Mouse (Mus musculus): ENCODE measurements around the gene Nfkb1. TPM values are rescaled to one million over a fixed set of nuclear protein-coding genes. Genes with fewer than 3 reads are reported as not detected.

The Nfkb1 gene
- polyA plus RNA-seq, 1 experiment from 2014 or later, result 16.0 TPM

DNA sequence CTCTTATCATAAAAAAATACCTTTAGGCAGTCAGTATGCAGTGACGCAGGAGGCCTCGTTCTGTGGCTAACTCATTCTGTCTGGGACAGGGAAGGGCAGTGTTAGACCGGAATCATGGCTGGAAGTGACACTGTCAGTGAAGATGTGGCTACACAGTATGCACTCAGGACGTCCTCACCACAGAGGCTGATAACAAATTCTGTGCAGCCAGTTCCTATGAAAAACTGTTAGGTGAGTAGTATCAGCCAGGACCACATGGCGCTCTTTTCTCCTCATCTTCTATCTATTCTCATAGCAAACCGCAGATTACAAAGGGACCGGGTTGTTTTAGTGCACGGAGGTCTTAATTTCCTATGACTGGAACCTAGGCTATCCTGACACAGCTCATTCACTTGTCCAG is 4.9 kb upstream of the Nfkb1 start:
- 63% methylated on average over 8 of the region's 8 CpGs for WGBS

DNA sequence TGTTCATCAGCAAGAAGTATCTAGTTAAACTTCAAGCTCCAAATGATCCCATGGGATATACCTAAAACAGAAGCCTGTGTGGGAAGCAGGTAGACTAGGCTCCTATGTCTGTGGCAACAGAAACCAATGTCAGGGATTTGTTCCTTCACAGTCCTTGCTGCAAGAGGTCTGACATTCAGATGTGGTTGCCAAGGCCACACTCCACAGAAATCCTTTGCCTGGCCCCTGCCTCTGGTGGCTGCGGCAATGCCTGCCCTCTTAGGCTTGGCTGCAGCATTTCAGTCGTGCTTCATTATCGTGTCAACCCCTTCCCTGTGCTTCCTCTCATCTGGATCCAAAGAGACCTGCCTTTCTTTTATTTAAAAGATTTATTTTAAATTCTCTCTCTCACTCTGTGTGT is 1.7 kb upstream of the Nfkb1 start:
- H3K4me1 ChIP-seq, result peaks cover 43% of the 10 kb centered on the region
- no peak for ATAC-seq (ENCODE audit: low FRiP score, low read depth)
- WGBS, result 37% methylated on average over 3 of the region's 3 CpGs

More for the DNA sequence above, 4.9 kb upstream of the Nfkb1 start:
- Histone ChIP-seq H3K36me3 (no peaks in the 10 kb centered on the region), H3K27me3 (peaks cover 20% of the 10 kb centered on the region), H3K4me2 (replicated peaks) (no peak overlapping the region), H3K9me3 (no peaks in the 10 kb centered on the region), H3K27ac (no peak overlapping the region), H3K4me3 (no peak overlapping the region), H3K4me1 (peaks cover 32% of the 10 kb centered on the region), H3K9ac (no peak overlapping the region)
- ATAC-seq (ENCODE audit: low FRiP score, low read depth), result no peak

DNA sequence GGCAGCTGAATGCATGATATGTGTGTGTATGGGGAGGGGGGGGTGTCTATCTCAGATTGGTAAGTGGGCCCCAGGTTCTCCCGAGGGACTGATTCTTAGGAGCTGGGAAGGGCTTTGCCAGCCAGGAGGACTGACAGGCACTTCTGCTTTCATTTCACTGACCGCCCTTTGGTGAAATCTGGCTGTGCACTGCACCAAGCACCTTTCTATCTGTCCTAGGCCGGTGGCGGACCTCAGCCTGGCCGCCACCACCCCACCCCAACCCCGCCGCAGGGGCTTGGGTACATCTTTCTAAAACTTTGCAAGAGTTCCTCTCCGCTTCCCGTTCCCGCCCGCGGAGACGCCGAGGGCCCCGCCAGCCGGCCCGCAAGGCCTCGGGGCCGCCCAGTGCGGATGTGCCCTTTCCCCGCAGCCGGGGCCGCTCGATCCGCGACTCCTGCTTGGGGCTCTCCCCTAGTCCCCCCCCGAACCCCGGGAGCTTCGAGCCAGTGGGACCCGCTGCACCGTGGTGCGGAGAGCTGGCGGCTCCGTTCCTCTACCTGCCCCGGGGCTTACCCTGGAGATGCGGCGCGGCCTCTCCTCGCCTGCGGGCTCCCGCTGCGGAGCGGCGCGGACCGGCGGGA is 668 bp downstream of the Nfkb1 start:
- Histone ChIP-seq H3K4me1 (peaks cover 45% of the 10 kb centered on the region), H3K27ac (peak overlapping the region; percentile 90), H3K36me3 (no peaks in the 10 kb centered on the region), H3K4me3 (peak overlapping the region; percentile 85), H3K9me3 (no peaks in the 10 kb centered on the region), H3K9ac (peak overlapping the region; percentile 96), H3K4me2 (replicated peaks) (peak overlapping the region; percentile 80), H3K27me3 (peaks cover 15% of the 10 kb centered on the region)
- peak; percentile 68 for ATAC-seq (ENCODE audit: low FRiP score, low read depth)
- under 1% methylated on average over 37 of the region's 47 CpGs for WGBS

More for the DNA sequence above, 1.7 kb upstream of the Nfkb1 start:
- H3K4me2 ChIP-seq (replicated peaks), result no peak overlapping the region
- no peaks in the 10 kb centered on the region for H3K36me3 ChIP-seq
- H3K9ac ChIP-seq, result no peak overlapping the region
- H3K27me3 ChIP-seq, result peaks cover 17% of the 10 kb centered on the region
- H3K9me3 ChIP-seq, result no peaks in the 10 kb centered on the region
- no peak overlapping the region for H3K27ac ChIP-seq
- H3K4me3 ChIP-seq, result no peak overlapping the region

DNA sequence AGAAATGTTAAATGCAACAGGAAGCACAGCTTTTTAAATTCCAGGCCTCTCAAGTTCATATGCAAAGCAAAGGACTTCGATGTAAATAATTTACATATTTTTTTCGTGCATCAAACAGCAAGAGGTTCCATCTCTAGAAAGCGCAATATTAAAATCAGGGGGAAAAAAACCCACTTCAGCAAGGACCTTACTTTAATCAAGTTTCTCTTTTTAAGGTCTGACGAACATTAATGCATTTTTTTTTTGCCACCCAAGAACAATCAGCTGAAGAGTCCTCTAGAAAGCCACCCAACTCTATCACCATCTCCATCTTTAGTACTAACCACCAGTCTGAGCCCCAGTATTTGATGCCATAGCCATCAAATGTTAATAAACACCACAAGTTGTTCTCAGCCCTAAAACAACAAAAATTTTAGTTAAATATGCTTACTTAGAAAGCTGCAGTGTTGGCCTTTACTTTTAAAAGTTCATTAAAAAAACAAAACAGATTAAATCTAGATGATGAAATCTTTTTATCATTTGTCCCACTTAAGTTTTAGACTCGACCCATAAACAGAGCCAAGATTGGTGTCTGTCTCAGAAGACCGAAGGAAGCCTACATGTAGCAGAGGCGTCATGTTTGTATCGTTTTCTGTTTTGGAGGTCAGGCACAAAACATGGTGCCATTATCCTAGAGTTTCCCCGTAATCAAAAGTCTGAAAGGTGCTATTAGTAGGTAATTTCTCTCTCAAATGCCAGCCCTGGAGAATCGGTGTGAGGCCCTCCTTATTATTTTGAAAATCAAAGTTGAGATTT is 1.4 kb downstream of the Nfkb1 start:
- no peaks in the 10 kb centered on the region for H3K9me3 ChIP-seq
- no peak overlapping the region for H3K27ac ChIP-seq
- no peaks in the 10 kb centered on the region for H3K36me3 ChIP-seq
- peaks cover 45% of the 10 kb centered on the region for H3K4me1 ChIP-seq
- peak overlapping the region; percentile 80 for H3K4me2 ChIP-seq (replicated peaks)
- 37% methylated on average over 10 of the region's 10 CpGs for WGBS
- peak overlapping the region; percentile 85 for H3K4me3 ChIP-seq
- ATAC-seq (ENCODE audit: low FRiP score, low read depth), result no peak
- H3K9ac ChIP-seq, result peak overlapping the region; percentile 96
- peaks cover 12% of the 10 kb centered on the region; the same call in 1 of the 2 replicates for H3K27me3 ChIP-seq

DNA sequence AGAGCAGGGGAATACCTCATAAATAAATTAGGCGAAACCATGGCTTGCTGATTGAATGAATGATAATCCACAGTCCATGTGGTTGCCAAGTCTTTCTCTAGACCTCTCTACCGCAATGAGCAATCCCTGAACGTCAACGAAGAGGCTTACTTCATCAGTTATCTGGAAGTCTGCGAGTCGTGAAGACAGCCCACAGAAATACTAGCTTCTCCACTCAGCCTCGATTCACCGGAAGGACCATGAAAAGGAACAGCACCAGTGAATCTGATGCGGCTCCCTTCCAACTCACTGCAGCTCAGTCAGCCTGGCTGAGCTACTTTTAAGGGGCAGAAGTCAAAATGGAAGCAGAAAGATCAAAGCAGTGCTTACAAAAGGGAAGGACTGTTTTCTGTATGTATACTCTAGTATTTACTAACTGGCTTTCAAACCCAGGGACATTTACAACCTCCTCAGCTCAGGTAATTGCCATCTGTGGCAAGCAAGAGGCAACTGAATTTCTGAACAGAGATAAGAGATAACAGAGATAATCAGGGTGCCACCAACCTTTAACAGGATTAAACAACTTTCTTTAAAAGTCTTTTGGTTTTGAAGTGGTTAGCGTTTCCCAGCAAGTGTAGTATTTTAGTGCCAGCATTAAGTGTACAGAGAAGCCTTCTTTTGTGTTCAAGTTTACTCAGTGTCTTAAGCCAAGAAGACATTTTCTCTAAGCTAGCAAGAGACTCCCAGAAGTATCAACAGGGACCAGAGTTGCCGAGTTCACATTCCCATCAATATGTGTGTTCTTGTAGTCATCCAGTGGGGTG is 2.2 kb downstream of the Nfkb1 start:
- WGBS, result 30% methylated on average over 11 of the region's 11 CpGs
- Histone ChIP-seq H3K9ac (peak overlapping the region; percentile 13; the same call in 1 of the 2 replicates), H3K4me2 (replicated peaks) (peak overlapping the region; percentile 80), H3K4me3 (peak overlapping the region; percentile 85), H3K9me3 (no peaks in the 10 kb centered on the region), H3K27ac (no peak overlapping the region), H3K4me1 (peaks cover 45% of the 10 kb centered on the region), H3K27me3 (peaks cover 12% of the 10 kb centered on the region; the same call in 1 of the 2 replicates), H3K36me3 (no peaks in the 10 kb centered on the region)
- no peak for ATAC-seq (ENCODE audit: low FRiP score, low read depth)

DNA sequence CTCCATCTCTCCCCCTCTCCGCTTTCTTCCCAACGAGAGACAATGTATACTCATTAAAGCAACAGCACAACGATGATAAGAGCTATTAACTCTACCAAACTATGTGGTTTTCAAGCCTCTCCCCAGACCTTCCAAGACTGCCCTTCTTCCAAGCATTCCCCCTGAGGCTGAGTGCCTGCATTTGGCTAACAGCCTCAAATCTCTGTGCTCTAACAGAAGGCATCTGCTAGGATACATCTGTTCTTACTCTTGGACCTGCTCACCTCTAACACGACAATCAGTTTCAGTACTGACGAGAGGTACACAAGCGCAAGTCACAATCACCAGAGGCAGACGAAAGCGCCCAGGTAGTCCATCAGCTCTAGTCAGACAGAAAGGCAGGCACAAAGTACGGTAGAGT is 3.4 kb downstream of the Nfkb1 start:
- 69% methylated on average over 9 of the region's 9 CpGs for WGBS
- Histone ChIP-seq H3K27me3 (peaks cover 2% of the 10 kb centered on the region; the same call in 1 of the 2 replicates), H3K27ac (no peak overlapping the region), H3K9me3 (no peaks in the 10 kb centered on the region), H3K9ac (no peak overlapping the region), H3K36me3 (no peaks in the 10 kb centered on the region), H3K4me2 (replicated peaks) (no peak overlapping the region), H3K4me3 (no peak overlapping the region), H3K4me1 (peaks cover 46% of the 10 kb centered on the region)
- ATAC-seq (ENCODE audit: low FRiP score, low read depth), result no peak

DNA sequence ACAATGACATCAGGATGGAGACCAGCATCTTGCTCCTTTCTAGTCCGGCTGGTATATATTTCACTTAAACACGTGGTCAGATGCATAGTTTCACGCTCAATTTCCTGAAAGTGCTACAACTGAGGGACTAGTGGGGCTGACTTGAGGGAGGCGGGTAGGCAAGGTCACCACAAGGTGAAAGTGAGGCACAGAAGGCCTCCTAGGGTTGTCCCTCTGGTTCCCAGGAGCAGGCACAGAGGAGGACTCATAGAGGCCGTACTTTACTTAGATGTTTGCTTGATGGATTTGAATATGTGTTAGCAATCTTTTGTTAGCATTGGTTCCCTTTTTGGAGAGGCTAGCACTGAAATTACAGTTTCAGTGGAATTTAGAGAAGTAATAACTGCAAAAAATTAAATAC is 4.9 kb downstream of the Nfkb1 start:
- Histone ChIP-seq H3K27me3 (no peaks in the 10 kb centered on the region), H3K4me1 (peaks cover 46% of the 10 kb centered on the region), H3K36me3 (no peaks in the 10 kb centered on the region), H3K4me3 (no peak overlapping the region), H3K4me2 (replicated peaks) (no peak overlapping the region), H3K9ac (no peak overlapping the region), H3K27ac (no peak overlapping the region), H3K9me3 (no peaks in the 10 kb centered on the region)
- 45% methylated on average over 5 of the region's 5 CpGs for WGBS
- no peak for ATAC-seq (ENCODE audit: low FRiP score, low read depth)

DNA sequence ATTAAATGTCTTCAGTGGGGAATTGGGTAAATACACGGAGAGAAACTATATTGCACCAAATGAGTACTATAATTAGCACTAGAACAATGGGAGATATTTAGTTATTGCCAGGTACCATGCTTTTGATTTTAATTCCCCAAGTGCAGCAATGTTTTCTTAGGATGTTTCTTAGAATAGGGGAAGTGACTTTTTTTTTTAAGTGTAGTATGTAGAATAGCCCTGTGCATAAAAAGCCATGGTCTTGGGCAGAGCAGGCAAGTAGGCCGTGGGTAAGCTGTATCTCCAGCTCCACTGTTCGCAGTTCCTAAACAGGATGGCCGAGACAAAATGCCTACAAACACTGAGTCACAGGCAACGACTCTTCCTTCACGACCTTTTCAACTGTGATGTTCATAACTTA is 8.1 kb downstream of the Nfkb1 start:
- no peak for ATAC-seq (ENCODE audit: low FRiP score, low read depth)
- Histone ChIP-seq H3K27me3 (no peaks in the 10 kb centered on the region), H3K4me3 (no peak overlapping the region), H3K9me3 (no peaks in the 10 kb centered on the region), H3K4me1 (peaks cover 26% of the 10 kb centered on the region), H3K27ac (no peak overlapping the region), H3K36me3 (no peaks in the 10 kb centered on the region), H3K9ac (no peak overlapping the region), H3K4me2 (replicated peaks) (no peak overlapping the region)
- WGBS, result 67% methylated on average over 6 of the region's 6 CpGs

DNA sequence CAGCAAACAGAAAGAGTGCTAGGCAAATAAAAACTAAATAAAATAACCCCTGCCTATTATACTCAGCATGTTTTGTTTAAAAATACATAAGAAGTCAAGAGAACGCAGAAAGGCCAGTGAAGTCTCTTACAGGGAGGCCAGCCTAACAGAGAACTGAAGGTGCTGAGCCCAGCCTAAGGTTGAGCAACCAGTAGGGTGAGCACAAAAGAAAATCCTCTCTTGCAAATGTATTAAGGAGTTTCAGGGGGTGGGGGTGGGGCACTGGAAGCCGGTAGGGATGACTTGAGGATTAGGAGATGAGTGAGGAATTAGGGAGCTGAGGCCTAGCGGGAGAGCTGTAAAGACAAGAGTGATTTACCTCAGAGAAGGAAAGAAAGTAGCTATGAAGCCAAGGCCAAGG is 9.1 kb downstream of the Nfkb1 start:
- Histone ChIP-seq H3K9me3 (no peaks in the 10 kb centered on the region), H3K27ac (no peak overlapping the region), H3K36me3 (no peaks in the 10 kb centered on the region), H3K27me3 (no peaks in the 10 kb centered on the region), H3K9ac (no peak overlapping the region), H3K4me3 (no peak overlapping the region), H3K4me1 (peaks cover 22% of the 10 kb centered on the region), H3K4me2 (replicated peaks) (no peak overlapping the region)
- ATAC-seq (ENCODE audit: low FRiP score, low read depth), result no peak
- WGBS, result 32% methylated on average over 3 of the region's 3 CpGs

DNA sequence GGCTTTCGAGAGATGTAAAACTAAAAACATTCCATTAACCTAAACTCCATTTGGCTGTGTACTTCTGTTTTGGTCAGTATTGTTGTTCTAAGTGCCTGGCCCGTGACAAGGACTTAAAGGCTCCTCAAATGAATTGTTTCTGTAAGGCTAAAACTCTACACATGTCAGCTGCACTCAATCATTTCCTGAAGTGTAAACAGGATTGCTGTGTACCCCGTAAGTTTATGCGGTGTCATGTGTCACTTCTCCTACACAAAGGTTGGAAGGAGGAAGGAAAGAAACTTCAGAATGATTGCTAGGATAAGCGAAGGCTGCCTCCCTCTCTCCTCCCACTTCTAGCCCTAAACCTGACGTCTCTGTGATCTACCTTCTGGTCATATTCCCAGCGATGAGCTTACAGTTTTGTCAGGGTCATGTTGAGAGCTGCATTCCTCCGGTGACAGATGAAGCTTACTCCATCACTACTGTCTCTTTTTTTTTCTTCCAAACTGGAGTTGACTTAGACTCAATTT is 10.0 kb downstream of the Nfkb1 start:
- no peak for ATAC-seq (ENCODE audit: low FRiP score, low read depth)
- WGBS, result 47% methylated on average over 8 of the region's 8 CpGs
- H3K9me3 ChIP-seq, result no peaks in the 10 kb centered on the region
- H3K4me2 ChIP-seq (replicated peaks), result no peak overlapping the region
- no peak overlapping the region for H3K27ac ChIP-seq
- no peaks in the 10 kb centered on the region for H3K27me3 ChIP-seq
- H3K4me1 ChIP-seq, result peaks cover 15% of the 10 kb centered on the region
- no peak overlapping the region for H3K4me3 ChIP-seq
- no peaks in the 10 kb centered on the region for H3K36me3 ChIP-seq
- H3K9ac ChIP-seq, result no peak overlapping the region

DNA sequence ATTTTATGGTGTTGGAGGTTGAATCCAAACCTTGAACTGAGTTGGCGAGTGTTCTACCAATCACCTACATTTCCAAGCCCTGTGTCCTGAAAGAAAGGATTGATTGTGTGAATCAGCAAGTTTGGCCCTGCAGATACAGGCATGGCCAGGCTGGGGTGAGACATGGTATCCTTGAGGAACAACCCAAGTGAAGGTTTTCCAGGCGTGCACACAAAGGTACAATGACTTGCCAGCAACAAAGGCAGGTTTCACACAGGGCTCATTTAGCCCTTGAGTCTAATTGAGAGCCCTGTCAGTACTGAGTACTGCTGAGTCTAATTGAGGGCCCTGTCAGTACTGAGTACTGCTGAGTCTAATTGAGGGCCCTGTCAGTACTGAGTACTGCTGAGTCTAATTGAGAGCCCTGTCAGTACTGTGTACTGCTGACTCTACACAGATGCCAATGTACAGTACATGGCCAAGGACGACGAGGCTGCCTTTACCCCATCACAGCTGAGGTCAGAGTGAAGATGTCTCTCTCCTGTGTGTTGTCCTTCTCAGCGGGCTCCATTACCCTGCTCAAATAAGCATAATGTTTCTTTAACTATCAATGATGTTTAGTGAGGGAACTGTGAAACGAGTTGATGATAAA is 11.0 kb downstream of the Nfkb1 start:
- H3K36me3 ChIP-seq, result no peaks in the 10 kb centered on the region
- no peak overlapping the region for H3K4me2 ChIP-seq (replicated peaks)
- no peaks in the 10 kb centered on the region for H3K9me3 ChIP-seq
- ATAC-seq (ENCODE audit: low FRiP score, low read depth), result no peak
- H3K4me1 ChIP-seq, result peaks cover 13% of the 10 kb centered on the region
- 88% methylated on average over 6 of the region's 6 CpGs for WGBS
- H3K9ac ChIP-seq, result no peak overlapping the region
- no peak overlapping the region for H3K4me3 ChIP-seq
- H3K27me3 ChIP-seq, result no peaks in the 10 kb centered on the region
- no peak overlapping the region for H3K27ac ChIP-seq
